Mouse (Mus musculus) v-Abl transformed pro-B cells (cell line): ENCODE data around the gene Clip2.

Source experiments
- in situ Hi-C, 2 experiments: fragments of 400-800 bp; cut with MboI; formaldehyde crosslinking; loops; one replicate each; pipeline ENCODE4 v1.15.1; 2025; ENCODE audit not compliant: unreplicated experiment in 2 of 2

The Clip2 gene

DNA sequence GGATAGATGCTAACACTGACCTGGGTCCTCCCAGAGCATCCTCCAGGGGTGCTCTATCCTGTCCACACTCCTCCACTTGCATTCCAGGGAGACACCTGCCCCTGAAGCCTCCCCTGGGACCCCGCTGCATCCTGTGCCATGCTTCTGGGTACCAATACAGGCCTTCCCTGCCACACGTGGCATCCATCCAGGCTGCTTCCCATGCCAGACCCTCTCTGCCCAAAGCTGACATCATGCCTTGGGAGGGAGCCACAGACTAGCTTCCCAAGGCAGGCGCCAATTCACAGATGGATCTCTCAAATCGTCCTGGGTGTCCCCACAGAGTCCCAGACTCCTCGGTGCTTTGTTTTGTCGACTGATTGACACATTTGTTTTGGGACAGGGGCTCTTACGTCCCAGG is 21.4 kb downstream of the Clip2 start:
- in situ Hi-C loops: no loop called here

GRCm38 (mm10) chr5:134528488-134528887 is 23.7 kb downstream of the Clip2 start:
- in situ Hi-C loops: no loop called here

DNA sequence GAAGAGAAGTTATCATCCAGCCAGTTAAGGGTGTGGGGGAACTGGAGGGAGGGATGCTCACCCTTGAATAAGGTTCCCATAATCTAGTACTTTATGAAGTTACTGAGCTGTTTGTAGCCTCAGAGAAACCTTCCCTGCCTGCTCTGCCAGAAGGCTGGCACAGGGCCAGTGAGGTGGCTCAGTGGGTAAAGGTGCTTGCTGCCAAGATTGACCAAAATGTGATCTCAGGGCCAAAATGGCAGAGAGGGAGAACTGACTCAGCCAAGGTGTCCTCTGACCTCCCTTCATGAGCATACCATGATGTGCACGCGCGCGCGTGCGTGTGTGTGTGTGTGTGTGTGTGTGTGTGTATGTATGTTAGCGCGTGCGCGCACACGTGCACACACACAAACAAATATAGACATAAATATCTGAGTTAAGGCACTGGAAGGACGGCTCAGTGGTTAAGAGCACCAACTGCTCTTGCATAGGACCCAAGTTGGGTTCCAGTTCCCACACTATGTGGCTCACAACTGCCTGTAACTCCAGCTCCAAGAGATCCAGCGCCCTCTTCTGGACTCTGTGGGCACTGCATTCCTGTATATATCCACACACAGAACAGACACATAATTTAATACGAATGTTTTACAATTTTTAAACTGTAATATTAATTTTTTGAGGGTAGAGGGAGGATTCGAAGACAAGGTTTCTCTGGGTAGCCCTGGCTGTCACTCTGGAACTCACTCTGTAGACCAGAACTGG is 26.1 kb downstream of the Clip2 start:
- in situ Hi-C loops: no loop called here

- in situ Hi-C loops: no loop called here
Observed at GRCm38 (mm10) chr5:134523728-134524127, 28.5 kb downstream of the Clip2 start.

DNA sequence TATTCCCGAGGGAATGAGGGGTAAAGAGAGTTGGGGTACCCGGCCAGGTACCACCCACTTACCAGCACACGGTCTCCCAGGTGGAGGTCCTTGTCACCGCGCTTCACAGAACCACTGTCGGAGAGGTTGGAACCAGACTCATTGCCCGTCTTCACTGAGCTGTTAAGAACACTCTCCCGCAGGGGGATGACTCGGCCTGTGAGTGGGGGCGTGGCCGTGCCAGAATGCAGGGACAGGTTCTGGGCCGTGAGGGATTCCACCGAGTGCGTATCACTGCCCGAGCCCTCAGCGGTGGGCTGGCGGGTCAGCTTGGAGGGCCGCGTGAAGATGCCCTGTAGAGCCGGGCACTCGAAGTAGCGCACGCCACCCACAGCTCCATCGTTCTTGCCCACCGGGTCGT is 29.7 kb downstream of the Clip2 start:
- in situ Hi-C loops: no loop called here

- in situ Hi-C loops: no loop called here
Observed at GRCm38 (mm10) chr5:134521806-134522205, 30.4 kb downstream of the Clip2 start.

DNA sequence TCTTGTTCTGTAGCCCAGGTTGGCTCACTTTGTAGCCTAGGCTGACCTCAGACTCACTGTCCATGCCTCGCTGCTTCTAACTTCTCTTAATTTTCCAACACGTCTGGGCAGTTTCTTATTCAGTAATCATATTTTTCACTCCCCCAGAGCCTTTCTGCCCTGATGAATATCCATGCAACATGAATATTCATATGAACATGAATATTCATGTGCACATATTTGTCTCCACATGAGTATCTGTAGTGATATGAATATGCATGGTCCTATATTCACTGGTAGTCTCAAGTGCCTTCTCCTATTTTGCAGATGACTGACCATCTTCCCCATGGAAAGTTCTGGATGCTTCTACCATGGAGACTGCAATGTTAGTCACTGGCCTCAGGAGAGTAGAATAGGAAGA is 31.1 kb downstream of the Clip2 start:
- in situ Hi-C loops: no loop called here

DNA sequence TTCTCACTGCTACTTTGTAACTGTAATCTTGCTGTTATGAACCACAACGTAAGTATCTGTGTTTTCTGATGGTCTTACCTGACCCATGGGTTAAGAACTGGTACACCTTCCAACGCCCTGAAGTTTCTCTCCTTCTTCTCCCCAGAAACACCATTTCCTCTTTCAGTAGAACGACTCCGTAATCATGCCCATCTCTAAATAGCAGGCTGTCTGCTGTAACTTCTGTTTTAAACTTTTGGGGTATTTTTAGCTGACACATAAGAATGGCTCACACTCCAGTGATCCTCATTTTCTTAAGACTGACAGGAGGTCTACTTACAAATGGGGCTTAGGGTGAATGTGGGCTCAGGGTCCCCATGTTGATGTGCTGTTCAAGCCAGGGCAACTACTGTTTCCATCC is 32.1 kb downstream of the Clip2 start:
- in situ Hi-C loops: no loop called here

- in situ Hi-C loops: no loop called here
Observed at GRCm38 (mm10) chr5:134519471-134519870, 32.8 kb downstream of the Clip2 start.

DNA sequence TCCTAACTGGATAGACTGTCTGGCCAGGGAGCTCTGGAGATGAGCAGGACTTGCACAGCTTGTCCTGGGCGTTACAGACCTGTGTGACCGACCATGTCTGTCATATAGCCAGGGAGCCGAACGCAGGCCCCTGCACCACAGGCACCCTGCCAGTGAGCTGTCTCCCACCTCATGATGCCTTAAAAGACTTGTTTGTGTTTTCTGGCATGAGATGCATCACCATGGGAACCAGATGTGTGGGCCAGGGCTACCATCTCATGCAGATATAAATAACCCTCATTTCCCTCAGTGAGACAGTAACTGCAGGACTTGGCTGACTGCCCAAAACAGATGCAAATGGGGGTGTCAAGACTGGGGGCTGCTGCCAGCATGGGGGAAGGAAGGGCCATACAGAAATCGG is 40.1 kb downstream of the Clip2 start:
- in situ Hi-C loops: no loop called here

DNA sequence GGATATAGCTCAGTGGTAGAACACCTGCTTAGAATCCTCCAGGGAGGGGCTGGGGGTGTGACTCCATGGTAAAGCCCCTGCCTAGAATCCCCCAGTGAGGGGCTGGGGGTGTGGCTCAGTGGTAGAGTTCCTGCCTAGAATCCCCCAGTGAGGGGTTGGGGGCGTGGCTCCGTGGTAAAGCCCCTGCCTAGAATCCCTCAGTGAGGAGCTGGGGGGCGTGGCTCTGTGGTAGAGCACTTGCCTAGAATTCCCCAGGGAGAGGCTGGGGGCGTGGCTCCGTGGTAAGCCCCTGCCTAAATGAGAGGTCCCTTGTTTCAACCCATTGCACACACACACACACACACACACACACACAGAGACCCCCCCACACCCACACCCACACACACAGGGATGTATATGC is 42.0 kb downstream of the Clip2 start:
- in situ Hi-C loops: no loop called here

DNA sequence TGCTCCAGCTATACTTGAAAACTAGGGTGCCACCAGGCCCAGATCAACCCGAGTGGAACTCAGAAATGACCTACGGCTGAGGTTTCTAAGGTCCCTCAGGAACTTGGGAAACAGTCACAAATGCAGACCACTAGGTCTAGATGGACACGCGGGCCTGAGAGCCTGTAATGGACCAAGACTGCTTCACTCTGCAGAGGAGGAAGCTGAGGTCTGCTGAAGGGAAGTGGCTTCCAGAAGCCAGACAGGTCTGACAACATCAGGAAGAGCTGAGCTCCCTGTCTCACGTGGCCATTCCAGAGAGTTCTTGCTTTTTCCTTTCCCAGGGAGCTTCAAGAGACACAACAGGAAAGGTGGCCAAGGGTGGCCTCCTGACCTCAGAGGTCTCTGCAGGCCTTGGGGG is 43.3 kb downstream of the Clip2 start:
- in situ Hi-C loops: loop anchor here (5.0 kb wide), 1 partner anchor 108 kb away; the partner anchor contains the start of gene Lat2 (in 2 of the 2)

GRCm38 (mm10) chr5:134507859-134508399 is 44.3 kb downstream of the Clip2 start:
- in situ Hi-C loops: loop anchor here (5.0 kb wide), 1 partner anchor 109 kb away; the partner anchor contains the start of gene Lat2 (in 2 of the 2)

DNA sequence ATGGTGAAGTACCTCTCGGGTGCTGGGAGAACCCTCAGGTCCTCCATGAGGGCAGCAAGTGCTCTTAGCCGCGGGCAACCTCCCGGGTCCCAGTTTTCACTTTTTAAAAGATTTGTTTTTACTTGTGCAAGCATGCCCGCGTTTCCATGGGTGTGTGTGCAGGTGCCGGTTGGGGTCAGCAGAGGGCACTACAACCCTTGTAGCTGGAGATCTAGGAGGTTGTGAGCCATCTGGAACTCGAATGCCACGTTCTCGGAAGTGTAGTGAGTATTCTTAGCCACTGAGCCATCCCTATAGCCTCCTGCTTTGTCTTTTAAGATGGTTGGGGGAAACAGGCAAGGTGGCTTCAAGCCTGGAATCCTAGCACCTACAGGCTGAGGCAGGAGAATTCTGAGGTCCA is 44.9 kb downstream of the Clip2 start:
- in situ Hi-C loops: loop anchor here (5.0 kb wide), 1 partner anchor 110 kb away; the partner anchor contains the start of gene Lat2 (in 2 of the 2)

GRCm38 (mm10) chr5:134505810-134506292 is 46.4 kb downstream of the Clip2 start:
- in situ Hi-C loops: loop anchor here (5.0 kb wide), 1 partner anchor 111 kb away; the partner anchor contains the start of gene Lat2 (in 2 of the 2)

DNA sequence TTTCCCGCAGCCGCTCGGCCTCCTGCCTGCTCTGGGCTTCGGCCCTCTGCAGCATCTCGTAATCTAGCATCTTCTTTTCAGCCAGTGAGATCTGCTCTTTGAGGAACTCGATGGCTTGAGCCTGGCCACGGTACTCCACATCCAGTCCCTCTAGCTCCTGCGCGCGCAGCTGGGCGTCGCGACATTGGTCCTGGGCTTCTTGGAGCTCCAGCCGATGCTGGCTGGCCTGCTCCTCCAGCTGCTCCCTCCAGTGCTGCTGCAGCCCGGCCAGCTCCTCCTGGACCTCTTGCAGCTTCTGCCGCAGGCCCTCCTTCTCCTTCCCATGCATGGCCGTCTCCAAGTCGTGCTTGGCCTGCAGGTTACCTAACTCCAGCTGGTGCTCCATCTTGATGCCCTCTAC is 49.6 kb downstream of the Clip2 start:
- in situ Hi-C loops: loop anchor here in 1 of 2 experiments (5.0 kb wide), 1 partner anchor 205 kb away; no protein-coding TSS in a partner anchor

GRCm38 (mm10) chr5:134501453-134501852 is 50.8 kb downstream of the Clip2 start:
- in situ Hi-C loops: loop anchor here in 1 of 2 experiments (5.0 kb wide), 1 partner anchor 206 kb away; no protein-coding TSS in a partner anchor

DNA sequence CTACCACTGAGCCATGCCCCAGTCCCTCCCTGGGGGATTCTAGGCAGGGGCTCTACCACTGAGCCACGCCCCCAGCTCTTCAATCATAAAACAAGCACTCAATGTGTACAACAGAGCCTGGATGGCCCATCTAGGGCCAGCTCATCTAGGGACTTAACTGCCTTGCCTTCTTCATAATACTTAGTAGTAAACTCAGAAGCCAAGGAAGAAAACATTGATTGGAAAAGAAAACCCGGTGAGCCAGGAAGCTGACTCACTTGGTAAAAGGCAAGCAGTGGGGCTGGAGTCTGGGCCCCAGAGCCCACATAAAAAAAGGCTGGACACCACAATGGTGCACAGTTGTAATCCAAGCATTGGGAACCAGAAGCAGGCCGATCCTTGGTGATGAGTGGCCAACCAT is 51.6 kb downstream of the Clip2 start:
- in situ Hi-C loops: loop anchor here in 1 of 2 experiments (5.0 kb wide), 1 partner anchor 207 kb away; no protein-coding TSS in a partner anchor

GRCm38 (mm10) chr5:134500062-134500461 is 52.2 kb downstream of the Clip2 start:
- in situ Hi-C loops: loop anchor here in 1 of 2 experiments (5.0 kb wide), 1 partner anchor 207 kb away; no protein-coding TSS in a partner anchor

- in situ Hi-C loops: loop anchor here (5.0 to 10.0 kb wide), 4 partner anchors 205 to 468 kb away; partner anchors contain the start of gene Tmem270 (in 1 of the 2)
Observed at GRCm38 (mm10) chr5:134497026-134497425, 55.2 kb downstream of the Clip2 start.

GRCm38 (mm10) chr5:134495796-134496195 is 56.4 kb downstream of the Clip2 start:
- in situ Hi-C loops: loop anchor here (5.0 to 10.0 kb wide), 4 partner anchors 207 to 469 kb away; partner anchors contain the start of gene Tmem270 (in 1 of the 2)
